Mouse (Mus musculus): ENCODE results near the gene Tbx18.

GRCm38 (mm10) chr9:87773951-87774350 is 42.9 kb upstream of the Tbx18 start:
- TF ChIP-seq CTCF (IDR thresholded peaks at IDR 0.05) (no peak), POLR2A (IDR thresholded peaks at IDR 0.05; ENCODE audit: insufficient read depth, low read depth, low read length) (no peak), EP300 (IDR thresholded peaks at IDR 0.05; ENCODE audit: insufficient read depth, low read depth, low read length) (no peak)
